Mouse (Mus musculus): Measurements from ENCODE around the gene A930017K11Rik. TPM values are rescaled to one million over a fixed set of nuclear protein-coding genes. Genes with fewer than 3 reads are reported as not detected.
A peak's percentile ranks its signal among the peaks of the same experiment; 100 is the strongest.

Gene A930017K11Rik
- total and polyA plus RNA-seq, 2 experiments from 2014 or later: not detected

GRCm38 (mm10) chr17:25985306-25986294 lies 33.2 kb upstream of the A930017K11Rik start, which contains the start of gene Capn15:
TSS of gene Capn15 (minus strand) at chr17:25985796.
- Histone ChIP-seq H3K9ac (replicated peaks; ENCODE audit: low read depth, low read length) (peak within 1 kb of the TSS; percentile 85), H3K4me1 (ENCODE audit: control insufficient read depth, insufficient read depth) (peaks cover 13% of the 10 kb centered on the region), H3K27ac (ENCODE audit: low read depth) (peak within 1 kb of the TSS; percentile 81), H3K9me3 (replicated peaks; ENCODE audit: control insufficient read depth, low read length) (no peaks in the 10 kb centered on the region), H3K4me2 (ENCODE audit: low read depth, low read length) (peak within 1 kb of the TSS; percentile 79), H3K27me3 (ENCODE audit: control insufficient read depth, insufficient read depth, low read length) (no peaks in the 10 kb centered on the region), H3K36me3 (replicated peaks; ENCODE audit: control insufficient read depth, insufficient read depth, low read length) (peaks cover 14% of the 10 kb centered on the region), H3K4me3 (ENCODE audit: low read depth, low read length) (peak within 1 kb of the TSS; percentile 90)
- DNase-seq (ENCODE audit: low spot score): peak; percentile 95
- TF ChIP-seq EP300 (IDR thresholded peaks at IDR 0.05; ENCODE audit: low read depth): peak; percentile 80; the same call in 1 of the 2 replicates
- no peak for TF ChIP-seq CTCF (IDR thresholded peaks at IDR 0.05; ENCODE audit: low read depth)
- ATAC-seq (ENCODE audit: insufficient read depth, low read depth): peak; percentile 99
- under 1% methylated on average over 90 of the region's 91 CpGs for WGBS

- Histone ChIP-seq H3K27ac (ENCODE audit: low read depth) (peak overlapping the region; percentile 81), H3K4me1 (ENCODE audit: control insufficient read depth, insufficient read depth) (peaks cover 21% of the 10 kb centered on the region), H3K4me2 (ENCODE audit: low read depth, low read length) (peak overlapping the region; percentile 79), H3K9me3 (replicated peaks; ENCODE audit: control insufficient read depth, low read length) (no peaks in the 10 kb centered on the region), H3K27me3 (ENCODE audit: control insufficient read depth, insufficient read depth, low read length) (no peaks in the 10 kb centered on the region), H3K36me3 (replicated peaks; ENCODE audit: control insufficient read depth, insufficient read depth, low read length) (peaks cover 5% of the 10 kb centered on the region), H3K9ac (replicated peaks; ENCODE audit: low read depth, low read length) (peak overlapping the region; percentile 85), H3K4me3 (ENCODE audit: low read depth, low read length) (peak overlapping the region; percentile 90)
- no peak for TF ChIP-seq EP300 (IDR thresholded peaks at IDR 0.05; ENCODE audit: low read depth)
- TF ChIP-seq CTCF (IDR thresholded peaks at IDR 0.05; ENCODE audit: low read depth): no peak
- 6% methylated on average over 17 of the region's 17 CpGs for WGBS
- no peak for ATAC-seq (ENCODE audit: insufficient read depth, low read depth)
- DNase-seq (ENCODE audit: low spot score): no peak
Measured at GRCm38 (mm10) chr17:25984556-25985305, 32.4 kb upstream of the A930017K11Rik start.

GRCm38 (mm10) chr17:25984066-25984465 lies 31.7 kb upstream of the A930017K11Rik start:
- Histone ChIP-seq H3K27me3 (ENCODE audit: control insufficient read depth, insufficient read depth, low read length) (no peaks in the 10 kb centered on the region), H3K4me1 (ENCODE audit: control insufficient read depth, insufficient read depth) (peaks cover 23% of the 10 kb centered on the region), H3K27ac (ENCODE audit: low read depth) (no peak overlapping the region), H3K4me2 (ENCODE audit: low read depth, low read length) (peak overlapping the region; percentile 79), H3K9me3 (replicated peaks; ENCODE audit: control insufficient read depth, low read length) (no peaks in the 10 kb centered on the region), H3K4me3 (ENCODE audit: low read depth, low read length) (0 out of 2 replicates have a peak overlapping the region, but pooled peaks have one; percentile 90), H3K36me3 (replicated peaks; ENCODE audit: control insufficient read depth, insufficient read depth, low read length) (no peaks in the 10 kb centered on the region), H3K9ac (replicated peaks; ENCODE audit: low read depth, low read length) (peak overlapping the region; percentile 85; the same call in 1 of the 2 replicates)
- DNase-seq (ENCODE audit: low spot score) (no peak), ATAC-seq (ENCODE audit: insufficient read depth, low read depth) (no peak)
- WGBS: 97% methylated on average over 1 of the region's 1 CpGs
- TF ChIP-seq CTCF (IDR thresholded peaks at IDR 0.05; ENCODE audit: low read depth) (no peak), EP300 (IDR thresholded peaks at IDR 0.05; ENCODE audit: low read depth) (no peak)

- peaks cover 23% of the 10 kb centered on the region for H3K4me1 ChIP-seq (ENCODE audit: control insufficient read depth, insufficient read depth)
- H3K9ac ChIP-seq (replicated peaks; ENCODE audit: low read depth, low read length): no peak overlapping the region
- no peaks in the 10 kb centered on the region for H3K9me3 ChIP-seq (replicated peaks; ENCODE audit: control insufficient read depth, low read length)
- H3K4me2 ChIP-seq (ENCODE audit: low read depth, low read length): no peak overlapping the region
- H3K36me3 ChIP-seq (replicated peaks; ENCODE audit: control insufficient read depth, insufficient read depth, low read length): no peaks in the 10 kb centered on the region
- no peak for TF ChIP-seq EP300 (IDR thresholded peaks at IDR 0.05; ENCODE audit: low read depth)
- no peak for TF ChIP-seq CTCF (IDR thresholded peaks at IDR 0.05; ENCODE audit: low read depth)
- WGBS: 92% methylated on average over 3 of the region's 3 CpGs
- H3K4me3 ChIP-seq (ENCODE audit: low read depth, low read length): no peak overlapping the region
- no peak for DNase-seq (ENCODE audit: low spot score)
- no peaks in the 10 kb centered on the region for H3K27me3 ChIP-seq (ENCODE audit: control insufficient read depth, insufficient read depth, low read length)
- no peak overlapping the region for H3K27ac ChIP-seq (ENCODE audit: low read depth)
- ATAC-seq (ENCODE audit: insufficient read depth, low read depth): no peak
Measured at GRCm38 (mm10) chr17:25982913-25983312, 30.5 kb upstream of the A930017K11Rik start.

- H3K27ac ChIP-seq (ENCODE audit: low read depth): no peak overlapping the region
- no peaks in the 10 kb centered on the region for H3K36me3 ChIP-seq (replicated peaks; ENCODE audit: control insufficient read depth, insufficient read depth, low read length)
- no peak overlapping the region for H3K4me3 ChIP-seq (ENCODE audit: low read depth, low read length)
- no peak overlapping the region for H3K9ac ChIP-seq (replicated peaks; ENCODE audit: low read depth, low read length)
- DNase-seq (ENCODE audit: low spot score) (no peak), ATAC-seq (ENCODE audit: insufficient read depth, low read depth) (no peak)
- no peaks in the 10 kb centered on the region for H3K9me3 ChIP-seq (replicated peaks; ENCODE audit: control insufficient read depth, low read length)
- no peak overlapping the region for H3K4me2 ChIP-seq (ENCODE audit: low read depth, low read length)
- TF ChIP-seq CTCF (IDR thresholded peaks at IDR 0.05; ENCODE audit: low read depth) (no peak), EP300 (IDR thresholded peaks at IDR 0.05; ENCODE audit: low read depth) (no peak)
- H3K4me1 ChIP-seq (ENCODE audit: control insufficient read depth, insufficient read depth): peaks cover 23% of the 10 kb centered on the region
- no peaks in the 10 kb centered on the region for H3K27me3 ChIP-seq (ENCODE audit: control insufficient read depth, insufficient read depth, low read length)
- WGBS: 73% methylated on average over 5 of the region's 5 CpGs
Measured at GRCm38 (mm10) chr17:25980854-25981253, 28.5 kb upstream of the A930017K11Rik start.

All from heart, postnatal 0 days (tissue).